Mouse (Mus musculus): ENCODE data around the gene Tmem38a. TPM values are rescaled to one million over a fixed set of nuclear protein-coding genes. Genes with fewer than 3 reads are reported as not detected.

Tmem38a gene
- 7.0 TPM for polyA plus RNA-seq (2014; fragmentation: Illumina TruSeq; extraction: RNeasy Lipid Tissue Mini Kit (QIAGEN cat#74804); ENCODE audit: low read depth, low replicate concordance)

GRCm38 (mm10) chr8:72571611-72572473 is at the start of gene Tmem38a:
Gene Tmem38a, plus strand, starts transcription at chr8:72572055.

GRCm38 (mm10) chr8:72547802-72548643 is 23.8 kb upstream of the Tmem38a start, which contains the start of gene Med26:
Gene Med26, minus strand, starts transcription at chr8:72548270.

GRCm38 (mm10) chr8:72570633-72571610 is 933 bp upstream of the Tmem38a start, which contains the start of gene Smim7:
Gene Smim7, minus strand, starts transcription at chr8:72571088.

Other genes starting within 250 kb of the Tmem38a start
- 48.7 TPM for gene Eps15l1, start 150.6 kb upstream of the Tmem38a start, polyA plus RNA-seq (2014; fragmentation: Illumina TruSeq; extraction: RNeasy Lipid Tissue Mini Kit (QIAGEN cat#74804); ENCODE audit: low read depth, low replicate concordance)
- 5.5 TPM for gene Calr3, start 128.2 kb upstream of the Tmem38a start, polyA plus RNA-seq (2014; fragmentation: Illumina TruSeq; extraction: RNeasy Lipid Tissue Mini Kit (QIAGEN cat#74804); ENCODE audit: low read depth, low replicate concordance)
- 9.1 TPM for gene 1700030K09Rik, start 128.2 kb upstream of the Tmem38a start, polyA plus RNA-seq (2014; fragmentation: Illumina TruSeq; extraction: RNeasy Lipid Tissue Mini Kit (QIAGEN cat#74804); ENCODE audit: low read depth, low replicate concordance)
- gene Cherp, start 96.8 kb upstream of the Tmem38a start, polyA plus RNA-seq (2014; fragmentation: Illumina TruSeq; extraction: RNeasy Lipid Tissue Mini Kit (QIAGEN cat#74804); ENCODE audit: low read depth, low replicate concordance) = 32.8 TPM
- 32.6 TPM for gene Slc35e1, start 79.4 kb upstream of the Tmem38a start, polyA plus RNA-seq (2014; fragmentation: Illumina TruSeq; extraction: RNeasy Lipid Tissue Mini Kit (QIAGEN cat#74804); ENCODE audit: low read depth, low replicate concordance)
- gene Med26, start 23.8 kb upstream of the Tmem38a start, polyA plus RNA-seq (2014; fragmentation: Illumina TruSeq; extraction: RNeasy Lipid Tissue Mini Kit (QIAGEN cat#74804); ENCODE audit: low read depth, low replicate concordance) = 7.0 TPM
- gene Smim7, start 967 bp upstream of the Tmem38a start, polyA plus RNA-seq (2014; fragmentation: Illumina TruSeq; extraction: RNeasy Lipid Tissue Mini Kit (QIAGEN cat#74804); ENCODE audit: low read depth, low replicate concordance) = 84.6 TPM
- gene Nwd1, start 74.7 kb downstream of the Tmem38a start, polyA plus RNA-seq (2014; fragmentation: Illumina TruSeq; extraction: RNeasy Lipid Tissue Mini Kit (QIAGEN cat#74804); ENCODE audit: low read depth, low replicate concordance) = 6.6 TPM
- gene Sin3b, start 151.2 kb downstream of the Tmem38a start, polyA plus RNA-seq (2014; fragmentation: Illumina TruSeq; extraction: RNeasy Lipid Tissue Mini Kit (QIAGEN cat#74804); ENCODE audit: low read depth, low replicate concordance) = 358 TPM
- 0.57 TPM for gene F2rl3, start 189.8 kb downstream of the Tmem38a start, polyA plus RNA-seq (2014; fragmentation: Illumina TruSeq; extraction: RNeasy Lipid Tissue Mini Kit (QIAGEN cat#74804); ENCODE audit: low read depth, low replicate concordance)